Mouse (Mus musculus): ENCODE data around the gene Bnip3.

Bnip3 gene

DNA sequence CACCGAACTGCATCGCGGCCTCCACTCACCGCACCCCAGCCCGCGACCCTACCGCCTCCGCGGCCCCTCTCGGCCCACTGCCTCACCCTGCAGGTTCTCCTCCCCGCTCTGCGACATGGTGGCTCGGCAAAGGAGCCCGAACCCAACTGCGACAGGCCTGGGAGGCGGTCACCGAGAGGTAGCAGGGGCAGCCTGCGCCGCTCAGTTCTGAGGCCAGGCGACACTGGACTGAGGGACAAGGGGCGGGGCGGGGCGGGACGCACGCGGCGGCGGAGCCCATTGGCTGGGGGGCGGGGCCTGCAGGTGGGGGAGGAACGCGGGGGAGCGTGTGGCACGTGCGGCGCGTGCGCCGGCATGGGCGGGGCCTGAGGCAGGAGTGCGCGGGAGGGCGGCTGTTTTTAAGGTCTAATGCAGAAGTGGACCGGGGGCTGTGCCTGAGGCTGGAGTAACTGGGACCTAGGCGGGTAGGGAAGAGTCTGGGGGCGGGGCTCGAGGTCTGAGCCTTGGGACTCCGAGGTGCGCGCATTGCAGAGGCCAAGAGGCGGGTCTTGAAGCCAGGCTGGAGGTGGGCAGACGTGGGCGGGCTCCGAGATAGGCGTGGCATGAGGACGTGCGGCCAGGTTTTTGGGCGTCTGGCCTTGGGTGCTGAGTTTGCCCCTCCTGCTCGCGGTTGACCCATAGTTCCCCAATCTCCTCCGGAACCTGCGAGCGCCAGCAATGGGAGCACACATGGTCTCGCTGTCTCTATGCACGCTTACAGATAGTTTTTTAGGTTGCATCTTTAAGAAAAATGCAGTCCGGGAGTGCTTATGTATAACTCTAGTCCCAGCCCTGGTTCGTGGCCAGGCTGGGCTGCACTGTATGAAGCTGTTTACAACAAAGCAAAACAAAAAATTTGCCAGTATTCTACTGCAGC lies at the start of gene Bnip3:
TSS of gene Bnip3 (minus strand) at position 243 of the 916 bp plus-strand sequence.
- TF ChIP-seq NANOG (IDR thresholded peaks at IDR 0.05; ENCODE audit: borderline replicate concordance, low read length) = no peak
- TF ChIP-seq CTCF (conservative IDR thresholded peaks at IDR 0.05; ENCODE audit: low read length) = no peak
- TF ChIP-seq POU5F1 (IDR thresholded peaks at IDR 0.05; ENCODE audit: borderline replicate concordance, low read length) = no peak
- peak within 1 kb of the TSS; percentile 95 for H3K4me3 ChIP-seq (replicated peaks; ENCODE audit: low read length)
- peaks cover 27% of the 10 kb centered on the region for H3K36me3 ChIP-seq (ENCODE audit: insufficient read depth, low read length)

GRCm38 (mm10) chr7:138957106-138957505 lies 47.8 kb upstream of the Bnip3 start:
- Histone ChIP-seq H3K4me1 (replicated peaks; ENCODE audit: low read depth, low read length) (no peaks in the 10 kb centered on the region), H3K27me3 (ENCODE audit: insufficient read depth, low read length) (peaks cover 13% of the 10 kb centered on the region), H3K9me3 (ENCODE audit: low read length) (no peaks in the 10 kb centered on the region), H3K36me3 (ENCODE audit: insufficient read depth, low read length) (no peaks in the 10 kb centered on the region), H3K4me3 (replicated peaks; ENCODE audit: low read length) (no peak overlapping the region)
- TF ChIP-seq NANOG (IDR thresholded peaks at IDR 0.05; ENCODE audit: borderline replicate concordance, low read length) = no peak
- no peak for TF ChIP-seq POU5F1 (IDR thresholded peaks at IDR 0.05; ENCODE audit: borderline replicate concordance, low read length)
- TF ChIP-seq CTCF (conservative IDR thresholded peaks at IDR 0.05; ENCODE audit: low read length) = no peak

More for the DNA sequence above, at the start of gene Bnip3:
- H3K9me3 ChIP-seq (ENCODE audit: low read length) = no peaks in the 10 kb centered on the region
- H3K27me3 ChIP-seq (ENCODE audit: insufficient read depth, low read length) = no peaks in the 10 kb centered on the region
- H3K4me1 ChIP-seq (replicated peaks; ENCODE audit: low read depth, low read length) = peaks cover 60% of the 10 kb centered on the region

GRCm38 (mm10) chr7:138955787-138956186 lies 46.5 kb upstream of the Bnip3 start:
- no peaks in the 10 kb centered on the region for H3K4me1 ChIP-seq (replicated peaks; ENCODE audit: low read depth, low read length)
- TF ChIP-seq POU5F1 (IDR thresholded peaks at IDR 0.05; ENCODE audit: borderline replicate concordance, low read length) (no peak), CTCF (conservative IDR thresholded peaks at IDR 0.05; ENCODE audit: low read length) (no peak), NANOG (IDR thresholded peaks at IDR 0.05; ENCODE audit: borderline replicate concordance, low read length) (no peak)
- H3K9me3 ChIP-seq (ENCODE audit: low read length) = no peaks in the 10 kb centered on the region
- peaks cover 13% of the 10 kb centered on the region for H3K27me3 ChIP-seq (ENCODE audit: insufficient read depth, low read length)
- H3K4me3 ChIP-seq (replicated peaks; ENCODE audit: low read length) = no peak overlapping the region
- H3K36me3 ChIP-seq (ENCODE audit: insufficient read depth, low read length) = no peaks in the 10 kb centered on the region

DNA sequence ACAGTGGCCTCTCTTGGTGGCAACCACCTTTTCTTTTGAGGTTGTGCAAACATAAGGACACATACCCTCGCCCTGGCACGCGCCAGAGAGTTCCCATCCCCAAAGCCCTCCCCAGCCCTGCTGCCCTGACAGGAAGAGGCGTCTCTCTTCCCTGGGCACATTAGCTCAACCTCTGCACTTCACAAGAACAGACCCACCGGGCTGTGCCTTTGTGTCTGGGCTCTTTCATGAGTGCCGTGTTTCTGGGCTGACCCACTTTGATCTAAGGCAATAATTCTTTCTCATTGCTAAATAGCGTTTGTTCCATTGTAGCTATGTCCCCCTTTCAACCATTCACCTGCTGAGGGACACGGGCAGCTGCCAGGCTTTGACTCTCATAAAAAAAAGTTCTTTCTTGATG lies 39.0 kb upstream of the Bnip3 start:
- TF ChIP-seq POU5F1 (IDR thresholded peaks at IDR 0.05; ENCODE audit: borderline replicate concordance, low read length) = no peak
- TF ChIP-seq CTCF (conservative IDR thresholded peaks at IDR 0.05; ENCODE audit: low read length) = no peak
- no peak for TF ChIP-seq NANOG (IDR thresholded peaks at IDR 0.05; ENCODE audit: borderline replicate concordance, low read length)
- Histone ChIP-seq H3K27me3 (ENCODE audit: insufficient read depth, low read length) (peaks cover 17% of the 10 kb centered on the region), H3K9me3 (ENCODE audit: low read length) (peaks cover 3% of the 10 kb centered on the region), H3K36me3 (ENCODE audit: insufficient read depth, low read length) (no peaks in the 10 kb centered on the region), H3K4me3 (replicated peaks; ENCODE audit: low read length) (no peak overlapping the region), H3K4me1 (replicated peaks; ENCODE audit: low read depth, low read length) (peaks cover 12% of the 10 kb centered on the region)

DNA sequence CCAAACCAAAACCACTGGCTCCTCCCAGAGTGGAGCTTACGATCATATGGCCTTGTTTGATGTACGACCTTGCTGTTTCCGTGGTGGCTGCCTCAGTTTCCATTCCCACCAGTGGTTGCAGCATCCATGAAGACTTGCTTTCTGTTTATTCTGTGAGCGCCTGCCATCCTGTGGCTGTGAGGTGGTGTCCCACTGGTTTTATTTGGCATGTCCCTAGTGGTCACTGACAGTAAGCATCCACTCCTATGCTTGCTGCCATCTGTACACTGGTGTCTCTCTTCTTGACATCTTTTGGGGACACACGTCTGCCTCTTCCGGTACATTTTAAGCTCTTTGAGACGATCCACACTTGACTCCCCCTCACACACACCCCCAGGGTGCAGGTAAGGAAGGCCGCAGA lies 38.4 kb upstream of the Bnip3 start:
- Histone ChIP-seq H3K4me1 (replicated peaks; ENCODE audit: low read depth, low read length) (peaks cover 12% of the 10 kb centered on the region), H3K36me3 (ENCODE audit: insufficient read depth, low read length) (no peaks in the 10 kb centered on the region)
- TF ChIP-seq CTCF (conservative IDR thresholded peaks at IDR 0.05; ENCODE audit: low read length) = no peak
- no peak for TF ChIP-seq NANOG (IDR thresholded peaks at IDR 0.05; ENCODE audit: borderline replicate concordance, low read length)
- no peak for TF ChIP-seq POU5F1 (IDR thresholded peaks at IDR 0.05; ENCODE audit: borderline replicate concordance, low read length)

DNA sequence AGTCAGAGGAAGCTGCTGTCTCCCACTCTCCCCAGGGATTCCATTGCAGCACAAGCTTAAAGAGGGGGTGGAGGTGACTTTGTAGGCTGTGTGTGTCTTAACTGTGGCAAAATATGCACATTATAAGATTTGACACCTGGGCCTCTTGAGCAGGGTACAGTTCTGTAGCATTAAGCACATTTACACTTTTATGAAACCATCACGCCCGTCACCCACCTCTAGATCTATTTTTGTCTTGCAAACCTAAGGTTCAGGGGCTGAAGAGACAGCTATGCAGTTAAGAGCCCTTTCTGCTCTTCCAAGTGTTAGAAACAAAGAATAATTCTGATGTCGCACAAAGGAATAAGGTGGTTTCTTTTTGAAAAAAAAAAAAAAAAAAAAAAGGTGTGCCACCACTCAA lies 36.3 kb upstream of the Bnip3 start:
- peaks cover 12% of the 10 kb centered on the region for H3K4me1 ChIP-seq (replicated peaks; ENCODE audit: low read depth, low read length)
- H3K27me3 ChIP-seq (ENCODE audit: insufficient read depth, low read length) = peaks cover 43% of the 10 kb centered on the region
- no peaks in the 10 kb centered on the region for H3K36me3 ChIP-seq (ENCODE audit: insufficient read depth, low read length)
- no peak overlapping the region for H3K4me3 ChIP-seq (replicated peaks; ENCODE audit: low read length)
- TF ChIP-seq NANOG (IDR thresholded peaks at IDR 0.05; ENCODE audit: borderline replicate concordance, low read length) = no peak
- no peak for TF ChIP-seq CTCF (conservative IDR thresholded peaks at IDR 0.05; ENCODE audit: low read length)
- TF ChIP-seq POU5F1 (IDR thresholded peaks at IDR 0.05; ENCODE audit: borderline replicate concordance, low read length) = no peak
- H3K9me3 ChIP-seq (ENCODE audit: low read length) = peaks cover 21% of the 10 kb centered on the region

More for the DNA sequence above, 38.4 kb upstream of the Bnip3 start:
- peaks cover 23% of the 10 kb centered on the region for H3K27me3 ChIP-seq (ENCODE audit: insufficient read depth, low read length)
- H3K9me3 ChIP-seq (ENCODE audit: low read length) = peaks cover 8% of the 10 kb centered on the region
- no peak overlapping the region for H3K4me3 ChIP-seq (replicated peaks; ENCODE audit: low read length)

- Histone ChIP-seq H3K4me3 (replicated peaks; ENCODE audit: low read length) (no peak overlapping the region), H3K27me3 (ENCODE audit: insufficient read depth, low read length) (peaks cover 72% of the 10 kb centered on the region), H3K4me1 (replicated peaks; ENCODE audit: low read depth, low read length) (peaks cover 13% of the 10 kb centered on the region), H3K36me3 (ENCODE audit: insufficient read depth, low read length) (no peaks in the 10 kb centered on the region), H3K9me3 (ENCODE audit: low read length) (peaks cover 21% of the 10 kb centered on the region)
- TF ChIP-seq CTCF (conservative IDR thresholded peaks at IDR 0.05; ENCODE audit: low read length) = no peak
These were observed 33.0 kb upstream of the Bnip3 start for GRCm38 (mm10) chr7:138942301-138942700.

GRCm38 (mm10) chr7:138941571-138941970 lies 32.3 kb upstream of the Bnip3 start:
- Histone ChIP-seq H3K4me3 (replicated peaks; ENCODE audit: low read length) (peak overlapping the region; percentile 82), H3K27me3 (ENCODE audit: insufficient read depth, low read length) (peaks cover 77% of the 10 kb centered on the region), H3K9me3 (ENCODE audit: low read length) (peaks cover 21% of the 10 kb centered on the region), H3K36me3 (ENCODE audit: insufficient read depth, low read length) (no peaks in the 10 kb centered on the region), H3K4me1 (replicated peaks; ENCODE audit: low read depth, low read length) (peaks cover 13% of the 10 kb centered on the region)
- TF ChIP-seq POU5F1 (IDR thresholded peaks at IDR 0.05; ENCODE audit: borderline replicate concordance, low read length) = no peak
- no peak for TF ChIP-seq NANOG (IDR thresholded peaks at IDR 0.05; ENCODE audit: borderline replicate concordance, low read length)
- no peak for TF ChIP-seq CTCF (conservative IDR thresholded peaks at IDR 0.05; ENCODE audit: low read length)

All from E14TG2a.4 (cell line).